Mouse (Mus musculus) kidney, adult 11 months (tissue): ENCODE measurements around the gene Mdm2.
A peak's percentile ranks its signal among the peaks of the same experiment; 100 is the strongest.

Experiments used
- DNase-seq: peaks from one replicate; pipeline ENCODE4 v3.0.0; 2022

The Mdm2 gene

DNA sequence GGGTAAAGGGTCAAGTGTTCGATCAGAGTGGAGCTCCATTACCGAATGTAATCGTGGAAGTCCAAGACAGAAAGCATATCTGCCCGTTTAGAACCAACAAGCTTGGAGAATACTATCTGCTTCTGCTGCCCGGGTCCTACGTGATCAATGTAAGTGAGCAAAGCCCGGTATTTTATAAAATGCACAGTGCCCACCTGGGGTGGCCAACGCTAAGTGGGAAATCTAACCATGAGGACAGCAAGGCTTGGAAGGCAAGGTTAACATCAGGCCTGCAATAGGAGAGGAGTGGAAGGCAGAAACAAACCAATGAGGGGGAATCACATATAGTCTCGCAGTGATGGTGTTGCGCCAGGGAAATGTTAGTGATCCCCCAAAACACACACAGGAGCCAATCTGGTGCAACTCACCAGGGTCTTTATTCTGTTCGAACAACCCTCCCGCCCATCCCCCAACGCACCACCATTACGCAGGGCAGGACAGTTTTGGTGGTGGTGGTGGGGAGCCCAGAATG is 30.5 kb downstream of the Mdm2 start:
- DNase-seq = no peak

DNA sequence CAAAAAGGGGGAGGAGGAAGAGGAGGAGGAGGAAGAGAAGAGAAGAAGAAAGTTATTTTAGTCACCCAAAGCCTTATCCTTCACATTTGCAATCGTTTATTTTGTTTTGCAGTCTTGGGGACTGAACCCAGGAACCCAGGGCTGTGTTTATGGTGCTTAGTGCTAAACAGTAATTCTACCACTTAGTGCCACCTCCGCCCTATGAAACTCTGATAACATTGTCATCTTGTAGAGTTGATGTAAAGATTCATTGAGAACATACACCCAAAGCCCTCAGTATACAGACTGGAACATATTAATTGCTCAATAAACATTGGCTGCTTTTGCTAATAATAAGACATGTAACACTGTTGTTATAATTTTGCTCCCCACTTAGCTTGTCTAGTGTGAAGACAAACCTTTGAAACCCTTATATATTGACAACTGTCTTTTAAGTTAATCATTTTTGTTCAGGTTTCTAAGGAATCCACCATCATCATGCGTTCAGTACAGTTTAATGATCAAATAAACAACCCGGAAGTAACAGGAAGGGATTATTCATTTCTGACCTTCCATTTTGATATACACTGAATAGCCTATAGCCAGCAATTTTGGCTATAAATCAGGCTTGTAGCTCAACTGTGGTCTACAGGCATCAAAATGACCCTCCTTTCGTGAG is 31.4 kb downstream of the Mdm2 start:
- no peak for DNase-seq

DNA sequence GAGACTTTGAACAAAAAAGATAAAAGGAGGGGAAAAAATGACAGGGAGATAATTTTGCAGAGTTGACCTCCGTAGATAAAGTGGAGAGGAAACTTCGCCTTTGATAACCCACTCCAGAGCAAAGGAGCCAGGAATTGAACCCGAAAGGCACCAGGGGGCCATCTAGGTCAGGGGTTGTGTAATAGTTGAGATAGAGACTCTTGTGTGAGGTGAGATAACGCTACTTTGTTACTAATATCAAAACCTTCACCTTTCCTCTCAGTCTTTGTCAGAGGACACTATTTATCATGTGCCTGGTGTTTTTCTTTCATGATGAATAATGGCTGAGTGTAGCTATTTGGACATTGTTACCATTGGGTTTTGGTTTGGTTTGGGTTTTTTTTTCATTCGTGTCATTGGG is 32.2 kb downstream of the Mdm2 start:
- DNase-seq = no peak

DNA sequence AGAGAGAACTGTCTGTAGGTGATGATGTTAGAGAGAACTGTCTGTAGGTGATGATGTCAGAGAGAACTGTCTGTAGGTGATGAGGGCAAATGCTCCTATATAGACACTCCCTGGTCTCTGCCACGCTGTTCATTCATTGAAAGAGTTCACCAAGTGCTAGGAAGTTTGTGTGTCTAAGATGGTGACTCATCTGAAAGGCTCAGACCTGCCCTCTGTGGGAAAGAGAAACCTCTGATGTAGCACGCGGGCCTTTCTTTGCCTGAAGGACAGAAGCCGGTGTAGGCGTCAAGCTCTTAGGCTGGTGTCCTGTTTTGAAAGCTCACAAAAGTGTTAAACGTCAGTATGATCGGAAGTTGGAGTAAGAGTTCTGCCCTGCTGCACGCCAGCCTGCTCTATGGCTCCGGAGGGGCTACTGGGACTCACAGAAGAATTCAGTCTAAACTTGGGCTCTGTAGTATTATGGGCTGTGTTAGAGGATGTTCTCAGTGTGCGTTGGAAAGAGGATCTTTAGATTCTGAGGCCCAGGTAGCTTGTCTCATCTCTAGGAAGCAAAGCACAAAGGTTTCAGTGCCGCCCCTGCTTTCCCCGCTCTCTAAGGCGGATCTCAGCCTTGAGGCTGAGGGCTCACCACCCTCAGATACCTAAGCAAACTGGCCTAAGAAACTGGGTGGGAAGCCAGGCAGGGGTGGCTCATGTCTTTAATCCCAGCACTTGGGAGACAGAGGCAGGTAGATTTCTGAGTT is 32.9 kb downstream of the Mdm2 start:
- no peak for DNase-seq

DNA sequence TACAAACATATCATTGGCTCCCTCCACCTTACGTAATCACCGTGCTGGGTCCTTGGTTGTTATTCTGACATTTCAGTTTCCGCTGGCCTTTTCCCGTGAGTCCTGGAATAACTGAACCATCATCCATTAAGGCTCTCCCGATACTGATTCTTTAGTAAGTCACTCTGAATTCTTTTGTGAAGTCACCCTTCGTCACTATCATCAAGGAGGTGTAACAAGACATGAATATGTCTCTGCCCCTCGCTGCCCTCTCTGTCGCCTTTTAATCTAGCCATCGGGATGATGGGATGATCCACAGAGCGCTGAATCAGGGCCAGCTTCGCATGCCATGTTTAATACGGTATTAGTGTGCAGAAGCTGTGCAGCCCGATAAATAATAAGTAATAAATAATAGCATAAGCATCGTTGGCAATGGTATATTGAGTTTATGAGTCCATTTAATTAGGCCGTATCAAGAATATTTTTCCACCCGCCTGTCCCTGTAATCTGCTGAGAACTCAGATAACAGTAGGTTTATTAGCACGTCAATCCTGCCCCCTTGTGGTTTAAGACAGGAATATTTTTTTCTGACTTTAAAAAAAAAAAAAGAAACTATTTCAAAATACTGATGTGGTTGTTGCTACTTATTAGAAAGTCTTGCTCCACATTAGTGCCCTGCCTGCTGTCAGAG is 33.8 kb downstream of the Mdm2 start:
- no peak for DNase-seq

DNA sequence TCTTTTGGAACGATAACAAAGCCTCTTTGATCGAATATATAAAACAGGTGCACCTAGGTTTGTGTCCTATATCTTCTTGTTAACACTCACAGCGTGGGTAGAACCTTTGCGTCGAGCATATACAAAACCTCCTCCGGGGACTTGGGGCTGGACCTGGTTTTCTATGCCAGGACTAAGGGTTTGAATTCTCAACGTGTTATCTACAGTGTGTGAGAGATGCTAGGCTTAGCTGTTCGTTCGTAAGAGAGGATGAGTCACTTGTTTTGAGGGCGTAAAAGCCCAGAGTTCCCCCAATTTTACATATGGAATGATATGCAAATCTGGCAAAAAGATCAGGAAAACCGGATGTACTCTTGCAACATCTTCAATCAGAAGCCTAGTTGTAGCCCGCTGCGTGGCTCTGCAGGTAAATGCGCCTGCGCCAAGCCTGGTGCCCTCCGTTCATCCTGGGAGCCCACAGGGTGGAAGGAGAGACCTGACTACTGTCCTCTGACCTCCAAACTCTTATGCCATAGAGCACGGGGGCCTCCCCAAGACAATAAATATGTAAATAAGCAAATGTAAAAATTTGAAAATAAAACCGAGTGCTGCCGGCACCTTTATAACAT is 34.4 kb downstream of the Mdm2 start:
- peak; percentile 12 for DNase-seq

DNA sequence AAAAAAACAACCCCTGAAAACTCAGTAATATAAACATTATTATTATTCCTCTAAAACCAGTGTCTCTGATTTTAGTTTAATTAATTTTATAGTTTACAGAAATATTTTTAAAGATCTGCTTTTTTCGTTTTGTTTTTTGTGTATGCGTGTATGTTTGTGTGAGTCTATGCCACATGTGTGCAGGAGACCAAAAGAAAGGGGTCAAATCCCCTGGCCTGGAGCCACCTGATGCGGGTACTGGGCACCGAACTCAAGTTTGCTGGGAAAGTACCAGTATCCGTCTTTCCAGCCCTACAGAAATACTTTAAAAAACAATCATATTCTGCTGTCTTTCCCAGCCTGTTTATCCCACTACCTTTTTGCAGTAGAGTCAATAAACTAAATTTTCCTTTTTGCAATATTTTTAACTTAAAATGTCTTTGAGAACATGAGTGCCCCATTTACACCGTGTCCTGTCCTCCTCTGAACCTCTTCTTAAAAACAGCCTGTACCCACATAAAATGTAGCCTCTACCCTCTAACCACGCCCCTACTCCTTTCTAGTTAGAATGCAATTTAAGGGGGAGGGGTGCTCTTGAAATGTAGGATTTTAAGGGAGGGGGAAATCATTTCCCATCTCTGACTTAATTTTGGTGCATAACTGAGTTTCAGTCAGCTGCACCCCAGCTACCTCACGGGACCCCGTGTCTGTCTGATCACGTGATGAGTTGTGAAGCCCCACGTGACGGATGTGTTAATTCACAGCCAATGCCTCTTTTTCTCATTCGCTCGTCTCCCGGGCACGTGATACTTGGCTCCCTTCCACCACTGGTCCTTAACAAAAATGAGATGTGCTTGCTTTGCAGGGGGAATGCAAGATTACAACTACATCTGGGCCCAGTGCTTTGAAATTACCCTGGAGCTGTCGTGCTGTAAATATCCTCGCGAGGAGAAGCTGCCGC is 35.2 kb downstream of the Mdm2 start:
- DNase-seq = peak; percentile 59

DNA sequence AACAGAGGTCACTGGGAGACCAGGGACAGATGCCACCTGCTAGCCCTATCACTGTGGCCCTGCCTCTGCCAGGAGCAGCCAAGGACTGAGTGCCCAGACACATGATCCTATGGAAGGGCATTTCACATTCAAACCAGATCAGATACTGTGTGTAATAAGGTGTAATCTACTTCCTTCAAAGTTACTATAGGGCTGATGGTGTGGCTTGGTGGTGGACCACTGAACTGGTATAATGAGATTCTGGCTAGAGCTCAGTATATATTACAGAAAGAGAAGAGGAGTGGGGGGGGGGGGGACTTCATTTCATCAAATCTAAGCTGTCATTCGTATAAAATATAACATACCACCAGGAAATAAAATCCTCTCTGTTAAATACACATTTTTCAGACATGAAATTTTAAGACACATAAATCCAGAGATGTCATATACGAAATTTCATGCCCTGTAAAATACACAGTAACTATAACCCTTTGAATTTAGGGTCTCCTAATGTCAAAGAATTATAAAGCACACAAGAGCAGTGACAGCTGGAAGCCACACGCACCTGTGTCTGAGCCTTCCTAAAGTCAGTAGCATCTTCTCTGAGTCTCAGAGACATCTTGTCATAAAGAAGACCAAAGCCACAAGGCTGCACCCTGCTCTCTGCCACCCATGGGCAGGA is 36.1 kb downstream of the Mdm2 start:
- no peak for DNase-seq

DNA sequence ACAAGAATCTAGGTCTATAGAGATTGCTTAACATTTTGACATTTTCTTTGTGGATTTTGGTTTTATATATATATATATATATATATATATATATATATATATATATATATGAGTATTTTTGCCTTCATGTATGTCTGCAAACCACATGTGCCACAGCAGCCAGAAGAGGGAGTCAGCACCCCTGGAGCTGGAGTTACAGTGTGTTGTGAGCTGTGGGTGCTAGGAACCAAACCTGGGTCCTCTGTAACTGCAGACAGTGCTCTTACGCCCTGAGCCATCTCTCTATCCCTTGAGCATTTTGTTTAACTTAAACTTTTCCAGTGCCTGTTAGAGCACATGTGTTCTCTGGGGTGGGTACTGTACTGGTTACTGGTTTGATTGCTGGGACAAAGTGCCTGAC is 36.6 kb downstream of the Mdm2 start:
- no peak for DNase-seq

DNA sequence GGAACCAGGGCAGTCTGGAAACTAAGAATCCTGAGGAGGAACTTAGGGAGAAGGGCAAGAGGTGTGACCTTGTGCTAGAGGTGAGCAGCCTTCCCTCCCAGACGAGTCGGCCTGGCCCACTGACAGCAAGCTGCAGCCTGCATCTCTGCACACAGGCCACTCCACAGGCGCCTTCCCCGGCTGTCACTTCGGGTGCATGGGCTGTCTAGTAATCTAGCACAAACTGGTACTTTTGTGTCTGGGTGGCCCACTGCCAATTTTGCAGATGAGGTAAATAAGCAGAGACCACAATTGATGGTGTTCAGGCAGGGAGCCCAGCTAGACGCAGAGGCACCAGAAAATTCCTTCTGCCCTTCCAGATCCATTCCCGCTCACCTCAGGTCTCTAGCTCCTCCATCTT is 37.9 kb downstream of the Mdm2 start:
- DNase-seq = peak; percentile 28

DNA sequence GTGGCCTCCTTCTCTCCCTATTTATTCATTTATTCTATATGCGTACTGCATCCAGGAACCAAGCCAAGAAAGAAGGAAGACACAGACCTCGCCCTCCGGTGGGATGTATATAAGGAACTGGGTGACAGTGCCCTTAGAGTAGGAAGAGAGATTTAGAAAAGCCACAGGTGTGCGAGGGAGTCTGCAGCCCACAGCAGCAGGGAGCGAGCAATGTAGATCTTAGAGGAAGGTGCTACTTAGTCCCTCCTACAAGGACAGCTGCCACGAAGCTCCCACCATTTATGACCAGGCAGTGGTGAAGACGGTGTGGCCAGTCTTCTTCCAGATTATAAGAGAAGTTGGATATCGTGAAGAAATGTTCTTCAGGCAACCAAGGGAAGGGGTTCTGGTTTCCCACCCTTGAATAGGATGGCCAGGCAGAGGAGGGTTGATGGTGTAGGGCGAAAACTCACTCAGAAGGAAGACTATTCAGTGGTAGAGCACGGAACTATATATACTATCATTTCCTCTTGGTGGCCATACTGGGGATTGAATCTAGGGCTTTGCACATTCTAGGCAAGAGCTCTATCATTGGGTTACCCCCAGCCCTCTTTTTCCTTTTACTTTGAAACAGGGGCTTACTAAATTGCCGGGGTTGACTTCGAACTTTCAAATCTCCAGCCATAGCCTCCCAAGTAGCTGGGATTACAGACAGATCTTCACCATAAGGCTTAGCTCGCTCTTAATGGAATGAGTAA is 38.5 kb downstream of the Mdm2 start:
- no peak for DNase-seq

DNA sequence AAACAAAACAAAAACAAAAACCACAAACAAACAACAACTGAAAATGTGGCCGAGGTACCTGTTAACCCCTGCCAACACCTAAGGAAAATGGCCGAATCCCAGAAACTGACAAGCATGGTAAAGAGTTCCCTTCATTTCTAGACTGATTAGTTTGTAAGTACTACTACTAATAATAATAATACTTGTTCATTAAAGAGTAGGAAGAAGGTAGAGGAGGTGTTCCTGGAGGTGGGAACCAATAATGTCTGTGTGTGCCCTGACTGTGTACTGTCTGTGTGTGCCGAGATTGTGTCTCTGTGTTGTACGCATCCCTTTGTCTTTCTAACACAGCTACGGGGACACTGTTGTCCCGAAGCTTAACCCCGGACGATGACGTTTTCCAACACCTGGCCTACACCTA is 39.3 kb downstream of the Mdm2 start:
- DNase-seq = no peak

DNA sequence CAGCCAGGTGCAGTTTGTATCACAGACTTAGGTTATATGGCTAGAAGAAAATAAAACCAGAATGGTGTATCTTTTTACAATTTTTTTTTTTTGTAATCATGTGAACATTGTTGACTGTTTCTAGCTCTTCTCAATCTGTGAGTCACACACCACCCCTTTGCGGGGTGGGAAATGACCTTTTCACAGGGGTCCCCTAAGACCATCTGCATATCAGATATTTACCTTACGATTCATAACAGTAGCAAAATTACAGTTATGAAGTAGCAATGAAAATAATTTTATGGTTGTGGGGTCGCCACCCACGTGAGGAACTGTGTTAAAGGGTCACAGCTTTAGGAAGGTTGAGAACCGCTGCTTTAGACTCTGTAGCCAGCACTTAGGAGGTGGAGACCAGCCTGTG is 39.8 kb downstream of the Mdm2 start:
- DNase-seq = no peak

DNA sequence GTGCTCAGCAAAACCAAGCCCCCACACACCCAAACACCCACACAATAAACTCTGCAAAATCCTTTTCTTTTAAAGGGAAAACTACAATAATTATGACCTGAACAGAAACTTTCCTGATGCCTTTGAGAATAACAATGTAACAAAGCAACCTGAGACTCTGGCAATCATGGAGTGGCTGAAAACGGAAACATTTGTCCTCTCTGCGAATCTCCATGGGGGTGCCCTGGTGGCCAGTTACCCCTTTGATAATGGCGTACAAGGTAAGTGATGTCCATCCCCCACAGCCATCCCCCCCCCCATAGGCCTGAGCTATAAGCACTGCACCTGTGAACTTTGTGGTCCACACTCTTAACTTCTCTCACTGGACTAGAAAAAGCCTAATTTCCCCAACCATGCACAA is 40.5 kb downstream of the Mdm2 start:
- no peak for DNase-seq

DNA sequence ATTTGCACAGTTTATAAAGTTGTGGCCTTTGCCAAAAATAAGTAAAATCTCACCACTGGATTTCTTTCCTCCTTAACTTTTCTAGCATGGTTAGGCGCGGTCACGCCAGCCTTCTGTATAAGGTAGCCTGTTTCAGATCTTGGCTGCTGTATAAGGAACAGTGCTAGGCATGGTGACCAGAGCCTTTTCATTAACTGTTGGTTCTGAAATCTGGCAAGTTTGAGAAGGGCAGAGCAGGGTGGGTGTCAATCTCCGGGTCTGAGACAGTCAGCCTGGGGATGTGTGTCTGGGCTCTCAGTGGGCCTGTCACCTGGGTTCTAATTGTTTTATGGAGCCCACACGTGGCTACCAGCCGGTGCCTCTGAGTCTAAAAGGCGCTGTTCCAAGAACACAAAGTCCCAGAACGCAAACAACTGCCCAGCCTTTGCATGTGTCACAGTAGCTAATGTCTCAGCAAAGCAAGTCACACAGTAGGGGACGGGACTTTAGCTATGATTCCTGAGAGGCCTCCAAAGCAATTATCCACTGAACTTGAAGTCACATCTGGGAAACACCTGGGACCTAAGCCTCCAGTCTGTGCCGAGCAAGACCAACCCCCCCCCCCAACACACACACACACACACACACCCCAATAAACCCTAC is 41.0 kb downstream of the Mdm2 start:
- DNase-seq = no peak

DNA sequence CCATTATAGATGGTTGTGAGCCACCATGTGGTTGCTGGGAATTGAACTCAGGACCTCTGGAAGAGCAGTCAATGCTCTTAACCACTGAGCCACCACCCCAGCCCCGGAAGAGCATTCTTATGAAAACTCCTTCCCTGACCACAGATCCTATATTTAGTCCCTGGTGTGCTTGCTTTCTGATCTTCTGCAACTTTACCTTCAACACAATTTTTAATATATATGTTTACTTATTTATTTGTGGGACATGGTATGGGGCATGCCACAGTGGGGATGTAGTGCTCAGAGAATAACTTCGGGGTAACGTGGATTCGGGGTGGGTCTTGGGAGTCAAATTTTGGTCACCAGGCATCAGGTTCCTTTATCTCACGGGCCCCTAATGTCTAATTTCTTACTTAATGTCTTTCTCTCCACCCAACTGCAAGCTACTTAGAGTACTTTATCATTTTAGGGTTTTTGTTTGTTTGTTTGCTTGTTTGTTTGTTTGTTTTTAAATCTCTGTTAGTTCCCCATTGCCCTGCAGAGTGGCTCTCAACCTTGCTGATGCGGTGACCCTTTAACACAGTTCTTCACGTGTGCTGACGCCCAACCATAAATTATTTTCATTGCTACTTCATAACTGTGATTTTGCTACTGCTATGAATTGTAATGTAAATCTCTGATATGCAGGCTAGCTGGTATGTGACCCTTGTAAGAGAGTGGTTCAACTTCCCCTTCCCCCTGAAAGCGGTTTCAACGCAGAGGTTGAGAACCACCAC is 41.8 kb downstream of the Mdm2 start:
- DNase-seq = no peak

DNA sequence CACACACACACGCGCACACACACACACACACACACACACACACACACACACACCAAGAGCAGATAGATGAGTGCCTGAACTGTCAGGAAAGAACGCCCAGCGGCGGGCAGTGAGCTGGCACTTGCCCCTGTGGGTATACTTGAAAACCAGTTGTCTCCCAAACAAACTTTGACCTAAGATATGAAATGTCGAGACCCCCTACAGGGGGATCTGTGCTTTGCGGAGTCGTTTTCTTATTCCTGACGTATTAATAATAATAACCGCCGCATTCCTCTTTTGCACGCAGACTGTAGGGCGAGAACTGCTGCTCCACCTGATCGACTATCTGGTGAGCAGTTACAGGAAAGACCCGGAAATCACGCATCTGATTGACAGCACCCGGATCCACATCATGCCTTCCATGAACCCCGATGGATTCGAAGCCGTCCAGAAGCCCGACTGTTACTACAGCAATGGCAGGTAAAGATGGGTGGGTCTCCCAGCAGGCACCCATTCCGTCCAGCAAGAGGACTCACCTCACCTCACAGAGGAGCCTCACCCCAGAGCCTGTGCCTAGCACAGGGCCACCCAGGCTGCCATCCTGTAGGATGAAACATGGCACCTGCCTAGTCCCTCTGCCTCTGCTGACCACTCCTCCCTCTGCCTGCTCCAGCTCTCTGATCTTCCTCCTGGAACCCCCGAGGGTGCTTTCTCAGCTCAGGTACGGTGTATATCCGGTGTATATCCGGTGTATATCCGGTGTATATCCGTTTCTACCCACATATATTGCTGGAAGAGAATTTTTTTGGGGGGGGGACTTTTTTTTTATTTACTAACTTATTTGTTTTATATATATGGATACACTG is 42.7 kb downstream of the Mdm2 start:
- DNase-seq = no peak

DNA sequence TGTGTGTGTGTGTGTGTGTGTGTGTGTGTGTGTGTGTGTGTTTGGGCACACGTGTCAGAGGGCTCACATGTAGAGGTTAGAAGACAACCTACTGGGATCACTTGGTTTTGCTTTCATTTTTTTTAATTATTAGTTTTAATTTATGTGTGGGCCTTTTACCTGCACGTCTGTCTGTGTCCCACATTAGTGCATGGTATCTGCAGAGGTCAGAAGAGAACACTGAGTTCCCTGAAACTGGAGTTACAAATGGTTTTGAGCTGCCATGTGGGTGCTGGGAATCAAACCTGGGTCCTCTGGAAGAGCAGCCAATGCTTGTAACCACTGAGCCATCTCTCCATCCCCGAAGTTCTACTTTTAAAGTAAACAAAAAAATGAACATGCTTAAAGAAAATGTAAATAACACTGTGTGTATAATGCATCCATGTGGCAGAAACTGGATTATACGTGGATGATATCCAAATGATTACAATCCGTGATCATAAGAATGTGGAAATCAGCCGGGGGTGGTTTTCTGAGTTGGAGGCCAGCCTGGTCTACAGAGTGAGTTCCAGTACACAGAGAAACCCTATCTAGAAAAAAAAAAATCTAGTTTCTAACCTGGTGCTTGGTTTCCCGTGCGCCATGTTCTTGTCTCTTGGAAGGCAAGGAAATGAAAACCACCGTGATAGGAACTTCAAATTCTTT is 43.5 kb downstream of the Mdm2 start:
- DNase-seq = no peak
